Comparison of ENCODE assay signal across 7 mouse cellular contexts in genomic region chr19:34474991-34475971, GRCm38 (mm10). TPM values are rescaled to one million over a fixed set of nuclear protein-coding genes. Genes with fewer than 3 reads are reported as not detected.
DNase-seq lines count a peak whose midpoint lies in the region; ATAC-seq and TF ChIP-seq lines count a peak whose summit lies in the region.

Gene Ch25h (minus strand): TSS chr19:34475164.

- TF ChIP-seq CTCF in bone marrow, adult 2 months (IDR thresholded peaks at IDR 0.05; ENCODE audit: control insufficient read depth, insufficient read depth, low read length) = no peak

- peak; percentile 51 for DNase-seq in ES-E14 (ENCODE audit: low read depth, low spot score)
- DNase-seq in forelimb bud, embryonic 11.5 days (ENCODE audit: low read depth, low spot score) = peak; percentile 48
- peak; percentile 64 for DNase-seq in limb, embryonic 10.5 days (ENCODE audit: low spot score)
- DNase-seq in right cerebral cortex, postnatal 25 days = peak; percentile 32

- TF ChIP-seq POLR2A in bone marrow, adult 2 months (IDR thresholded peaks at IDR 0.05; ENCODE audit: borderline replicate concordance, control insufficient read depth, low read depth, low read length) = no peak

- no peak within 1 kb of the TSS; the same call in 1 of the 2 replicates for H3K27ac ChIP-seq in ES-E14 (ENCODE audit: insufficient read depth, low read depth, low read length, poor library complexity, severe bottlenecking)
- no peak within 1 kb of the TSS for H3K27ac ChIP-seq in bone marrow, adult 2 months (ENCODE audit: control insufficient read depth, insufficient read depth, low read depth, low read length, poor library complexity)
- H3K27ac ChIP-seq in hindbrain, embryonic 12.5 days = no peak within 1 kb of the TSS
- no peak within 1 kb of the TSS for H3K27ac ChIP-seq in limb, embryonic 10.5 days

- H3K4me1 ChIP-seq in ES-E14 (ENCODE audit: control insufficient read depth in 2 of 2, insufficient read depth in 2 of 2, low read length in 2 of 2, poor library complexity in 1 of 2) = peaks cover 0 to 7% of the 10 kb centered on the region in 2 experiments; a peak in 1 of 4 replicates
- peaks cover 3% of the 10 kb centered on the region; the same call in 1 of the 2 replicates for H3K4me1 ChIP-seq in bone marrow, adult 2 months (ENCODE audit: control insufficient read depth, insufficient read depth, low read length)
- peaks cover 9% of the 10 kb centered on the region; the same call in 1 of the 2 replicates for H3K4me1 ChIP-seq in hindbrain, embryonic 12.5 days
- peaks cover 21% of the 10 kb centered on the region for H3K4me1 ChIP-seq in limb, embryonic 10.5 days

- 3% methylated on average over 35 of the region's 35 CpGs for WGBS in bone marrow, adult 2 months
- under 1% methylated on average over 35 of the region's 35 CpGs for WGBS in hindbrain, embryonic 12.5 days
- under 1% methylated on average over 35 of the region's 35 CpGs for WGBS in limb, embryonic 10.5 days

- H3K9ac ChIP-seq in ES-E14 (ENCODE audit: insufficient read depth, low read depth, low read length, poor library complexity, severe bottlenecking) = no peak within 1 kb of the TSS
- H3K9ac ChIP-seq in hindbrain, embryonic 12.5 days = peak within 1 kb of the TSS; percentile 50

- in situ Hi-C loops in ES-E14 (cut with MboI; ENCODE audit: low sequenced_read_pairs in 2 of 2, unreplicated experiment in 2 of 2) = no loop called here

- H3K4me2 ChIP-seq in hindbrain, embryonic 12.5 days (replicated peaks) = peak within 1 kb of the TSS; percentile 97

- no peaks in the 10 kb centered on the region for H3K9me3 ChIP-seq in ES-E14 (ENCODE audit: control insufficient read depth, insufficient read depth, low read depth, low read length)
- H3K9me3 ChIP-seq in hindbrain, embryonic 12.5 days (replicated peaks) = no peaks in the 10 kb centered on the region
- no peaks in the 10 kb centered on the region for H3K9me3 ChIP-seq in limb, embryonic 10.5 days (replicated peaks)

- H3K36me3 ChIP-seq in ES-E14 (ENCODE audit: control insufficient read depth, insufficient read depth, low read length, poor library complexity, severe bottlenecking) = no peaks in the 10 kb centered on the region
- no peaks in the 10 kb centered on the region for H3K36me3 ChIP-seq in hindbrain, embryonic 12.5 days
- H3K36me3 ChIP-seq in limb, embryonic 10.5 days = no peaks in the 10 kb centered on the region

- peak; percentile 88 for ATAC-seq in hindbrain, embryonic 12.5 days (ENCODE audit: low FRiP score)
- peak; percentile 33; the same call in 1 of the 2 replicates for ATAC-seq in megakaryocyte-erythroid progenitor cell, adult 5-6 weeks (replicated peaks; ENCODE audit: low FRiP score, low TSS enrichment, poor library complexity, severe bottlenecking)

- peaks cover 36% of the 10 kb centered on the region for H3K27me3 ChIP-seq in hindbrain, embryonic 12.5 days
- H3K27me3 ChIP-seq in limb, embryonic 10.5 days (ENCODE audit: low read depth, poor library complexity, severe bottlenecking) = peaks cover 61% of the 10 kb centered on the region

- peak within 1 kb of the TSS; percentile 47 to 63 for H3K4me3 ChIP-seq in ES-E14 (ENCODE audit: insufficient read depth in 1 of 2, low read depth in 1 of 2, low read length in 2 of 2, poor library complexity in 1 of 2, severe bottlenecking in 1 of 2)
- H3K4me3 ChIP-seq in bone marrow, adult 2 months (replicated peaks; ENCODE audit: control insufficient read depth, low read depth, low read length) = peak within 1 kb of the TSS; percentile 31
- H3K4me3 ChIP-seq in hindbrain, embryonic 12.5 days = peak within 1 kb of the TSS; percentile 57
- peak within 1 kb of the TSS; percentile 59 for H3K4me3 ChIP-seq in limb, embryonic 10.5 days

TF ChIP-seq in ES-E14, 5 proteins besides CTCF, POLR2A, EP300 and RAD21:
- no peak for TF ChIP-seq ZNF384 (IDR thresholded peaks at IDR 0.05; ENCODE audit: low read depth, low read length)
- TF ChIP-seq HCFC1 (IDR thresholded peaks at IDR 0.05; ENCODE audit: borderline replicate concordance, insufficient read depth, low read length) = no peak
- no peak for TF ChIP-seq ZC3H11A (IDR thresholded peaks at IDR 0.05; ENCODE audit: borderline replicate concordance, low read depth, low read length)
- TF ChIP-seq MAFK (IDR thresholded peaks at IDR 0.05; ENCODE audit: insufficient read depth, low read depth, low read length) = no peak
- TF ChIP-seq CHD2 (IDR thresholded peaks at IDR 0.05; ENCODE audit: low read depth, low read length) = no peak

RNA-seq across cellular contexts. Expression of gene Ch25h, which starts in this region (rescaled TPM):
- 0.37 and 0.89 TPM in 2 replicates for total RNA-seq in ES-E14 (2012; rRNA removed)
- not detected in 2 replicates for polyA plus RNA-seq in bone marrow, adult 2 months (2011; ENCODE audit: insufficient read depth, insufficient read length, low replicate concordance, missing spikeins)
- 5.5 and 6.1 TPM in 2 replicates for polyA plus RNA-seq in hindbrain, embryonic 12.5 days (2016; fragmentation: Nextera tagmentation; extraction: Ambion mirVana)
- polyA plus RNA-seq in limb, embryonic 10.5 days (2016; fragmentation: Nextera tagmentation; extraction: Ambion mirVana) = 0.18 and 1.2 TPM in 2 replicates
- total RNA-seq in megakaryocyte-erythroid progenitor cell, adult 5-6 weeks (2014; fragmentation: Nextera tagmentation) = not detected in 2 replicates
- total RNA-seq in megakaryocyte-erythroid progenitor cell, adult 5-6 weeks (2017) = not detected in 2 replicates

Comparison
In these comparisons a context has a peak if more than half of its experiments do, and no peak if none do; other contexts are left out.
1. Peak in DNase-seq and H3K4me3 ChIP-seq in ES-E14; RNA of the gene not detected or under 1 TPM.
2. Peak in ATAC-seq in megakaryocyte-erythroid progenitor cell, adult 5-6 weeks; RNA of the gene not detected or under 1 TPM.